Mouse (Mus musculus) lung, embryonic 16.5 days (tissue): ENCODE measurements around the gene Plppr2. TPM values are rescaled to one million over a fixed set of nuclear protein-coding genes. Genes with fewer than 3 reads are reported as not detected.

ENCODE experiments used
- ATAC-seq: fragments of 200-750 bp; cut with Nextera tagmentation; 2 replicates; pipeline ENCODE4 v1.8.0; 2017; ENCODE audit warnings: low read depth, mild to moderate bottlenecking, moderate library complexity
- H3K27ac ChIP-seq: fragments of 300-500 bp; sonication (generic); 2 replicates; pipeline ENCODE4 v1.5.1; 2014; ENCODE audit warnings: mild to moderate bottlenecking, control low read depth, low read length
- H3K27me3 ChIP-seq: fragments of 300-500 bp; sonication (generic); 2 replicates; pipeline ENCODE4 v1.6.1; 2014; ENCODE audit warnings: low read depth, low read length, mixed read lengths; ENCODE audit not compliant: control insufficient read depth, insufficient read depth
- H3K36me3 ChIP-seq: fragments of 300-500 bp; sonication (generic); 2 replicates; pipeline ENCODE4 v1.6.1; 2014; ENCODE audit warnings: low read length; ENCODE audit not compliant: control insufficient read depth, insufficient read depth
- H3K4me1 ChIP-seq: fragments of 300-500 bp; sonication (generic); replicated peaks from 2 replicates; pipeline ENCODE4 v1.6.1; 2014; ENCODE audit warnings: low read length, mixed read lengths; ENCODE audit not compliant: control insufficient read depth, insufficient read depth
- H3K4me2 ChIP-seq: fragments of 300-500 bp; sonication (generic); 2 replicates; pipeline ENCODE4 v1.6.1; 2014; ENCODE audit warnings: low read depth, low read length, control low read depth
- H3K4me3 ChIP-seq: fragments of 300-500 bp; sonication (generic); 2 replicates; pipeline ENCODE4 v1.5.1; 2014; ENCODE audit warnings: mild to moderate bottlenecking, low read length, control low read depth
- H3K9ac ChIP-seq: fragments of 300-500 bp; sonication (generic); 2 replicates; pipeline ENCODE4 v1.6.1; 2014; ENCODE audit warnings: low read length, control low read depth
- H3K9me3 ChIP-seq: fragments of 300-500 bp; sonication (generic); 2 replicates; pipeline ENCODE4 v1.6.1; 2016; ENCODE audit warnings: low read length; ENCODE audit not compliant: control insufficient read depth
- WGBS: fragments of 180-500 bp; shearing (Covaris S2); extraction: QIAGEN DNeasy Blood & Tissue Kit; methylation state at CpG from one replicate; pipeline ENCODE4 v1.1.7; 2014; 5-methylcytosine and 5-hydroxymethylcytosine counted together
- polyA plus RNA-seq: library from polyadenylated mRNA; unstranded; fragments of >200 nt; fragmentation: Nextera tagmentation; extraction: Ambion mirVana; gene quantifications from 2 replicates; pipeline ENCODE4 v1.2.1, GENCODE M21; 2015

The Plppr2 gene
- polyA plus RNA-seq, 1 experiment from 2014 or later = 7.7 TPM

DNA sequence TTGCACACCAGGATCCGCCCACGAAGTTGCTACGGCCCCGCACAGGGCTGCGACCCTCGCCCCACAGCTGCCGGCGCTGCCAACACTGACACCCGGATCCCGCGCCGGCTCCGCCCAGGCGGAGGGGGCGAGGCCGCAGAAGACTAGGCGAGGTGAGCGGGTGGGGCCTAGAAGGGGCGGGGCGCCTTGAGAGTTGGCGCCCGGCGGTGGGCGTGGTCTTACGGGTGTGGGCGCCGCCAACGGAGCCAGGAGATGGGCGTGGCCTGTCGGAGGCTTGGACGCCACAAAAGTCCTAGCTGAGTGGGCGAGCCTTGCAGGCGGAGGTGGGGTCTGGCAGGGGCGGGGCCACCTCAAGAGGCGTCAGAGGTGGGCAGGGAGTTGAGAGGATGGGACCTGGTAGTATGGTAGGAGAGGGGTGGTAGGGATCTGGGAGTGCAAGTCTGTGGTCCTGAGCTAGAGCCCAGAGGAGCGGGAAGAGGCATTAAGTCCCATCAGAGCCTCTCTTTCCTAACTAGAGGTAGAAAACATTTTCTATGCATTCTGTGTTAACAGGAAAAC, 18.7 kb upstream of the Plppr2 start, which contains the start of gene Rab3d:
Rab3d (minus strand) TSS at position 158 of the 558 bp plus-strand sequence.
- peak within 1 kb of the TSS; percentile 68 for H3K9ac ChIP-seq
- H3K4me1 ChIP-seq = peaks cover 13% of the 10 kb centered on the region
- no peaks in the 10 kb centered on the region for H3K36me3 ChIP-seq
- no peaks in the 10 kb centered on the region for H3K9me3 ChIP-seq
- H3K27ac ChIP-seq = peak within 1 kb of the TSS; percentile 51
- peak within 1 kb of the TSS; percentile 98 for H3K4me2 ChIP-seq
- ATAC-seq = peak; percentile 96
- H3K27me3 ChIP-seq = no peaks in the 10 kb centered on the region
- 0% methylated on average over 33 of the region's 36 CpGs for WGBS
- peak within 1 kb of the TSS; percentile 58 for H3K4me3 ChIP-seq

DNA sequence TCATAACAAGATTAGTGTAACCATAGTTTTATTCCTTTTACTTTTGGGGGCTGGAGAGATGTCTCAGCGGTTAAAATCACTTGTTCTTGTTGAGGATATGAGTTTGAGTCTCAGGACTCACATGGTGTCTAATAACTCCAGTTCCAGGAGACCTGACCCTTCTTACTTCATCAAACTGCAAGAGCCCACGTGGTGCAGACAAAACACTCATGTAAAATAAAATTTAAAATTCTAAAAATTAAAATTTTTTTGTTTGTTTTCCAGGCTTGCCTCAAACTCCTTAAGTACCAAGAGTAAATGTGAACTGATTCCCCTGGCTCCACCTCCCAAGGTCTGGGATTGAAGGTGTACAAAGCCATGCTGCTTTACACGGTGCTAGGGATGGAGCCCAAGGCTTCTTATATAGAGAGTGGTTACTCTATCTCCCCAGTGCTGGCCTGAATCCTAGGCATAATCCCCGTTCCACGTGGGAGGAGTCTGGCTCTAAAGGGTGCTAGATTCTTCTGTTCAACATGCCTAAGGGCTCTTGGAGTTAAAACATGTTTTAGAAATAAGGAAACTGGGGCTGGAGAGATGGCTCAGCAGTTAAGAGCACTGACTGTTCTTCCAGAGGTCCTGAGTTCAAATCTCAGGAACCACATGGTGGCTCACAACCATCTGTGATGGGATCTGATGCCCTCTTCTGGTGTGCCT, 18.0 kb upstream of the Plppr2 start:
- Histone ChIP-seq H3K9ac (peak overlapping the region; percentile 68; the same call in 1 of the 2 replicates), H3K27me3 (no peaks in the 10 kb centered on the region), H3K9me3 (no peaks in the 10 kb centered on the region), H3K4me2 (peak overlapping the region; percentile 98), H3K36me3 (no peaks in the 10 kb centered on the region), H3K4me3 (peak overlapping the region; percentile 58), H3K27ac (peak overlapping the region; percentile 51), H3K4me1 (peaks cover 17% of the 10 kb centered on the region)
- WGBS = 17% methylated on average over 5 of the region's 5 CpGs
- ATAC-seq = no peak

DNA sequence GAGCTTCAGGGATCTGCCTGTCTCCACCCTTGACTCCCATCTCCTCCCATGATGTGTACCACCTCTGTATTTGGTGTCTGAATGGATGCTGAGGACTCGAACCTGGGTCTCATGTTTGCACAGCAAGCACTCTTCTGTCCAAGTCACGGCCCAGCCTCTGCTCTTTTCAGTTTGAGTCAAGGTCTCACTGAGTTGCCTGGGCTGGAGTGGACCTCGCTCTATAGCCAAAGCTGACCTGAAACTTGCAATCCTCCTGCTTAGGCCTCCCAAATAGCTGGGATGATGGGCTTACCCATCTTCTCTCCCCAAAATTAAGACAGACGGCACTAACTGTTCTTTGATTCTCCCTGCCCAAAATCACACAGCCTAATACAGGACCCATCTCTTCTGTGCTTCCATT, 13.8 kb upstream of the Plppr2 start:
- ATAC-seq = no peak
- no peaks in the 10 kb centered on the region for H3K36me3 ChIP-seq
- no peak overlapping the region for H3K4me3 ChIP-seq
- H3K9ac ChIP-seq = no peak overlapping the region
- WGBS = 91% methylated on average over 4 of the region's 4 CpGs
- H3K27me3 ChIP-seq = no peaks in the 10 kb centered on the region
- H3K9me3 ChIP-seq = no peaks in the 10 kb centered on the region
- H3K27ac ChIP-seq = peak overlapping the region; percentile 84
- H3K4me1 ChIP-seq = peaks cover 28% of the 10 kb centered on the region
- H3K4me2 ChIP-seq = no peak overlapping the region

DNA sequence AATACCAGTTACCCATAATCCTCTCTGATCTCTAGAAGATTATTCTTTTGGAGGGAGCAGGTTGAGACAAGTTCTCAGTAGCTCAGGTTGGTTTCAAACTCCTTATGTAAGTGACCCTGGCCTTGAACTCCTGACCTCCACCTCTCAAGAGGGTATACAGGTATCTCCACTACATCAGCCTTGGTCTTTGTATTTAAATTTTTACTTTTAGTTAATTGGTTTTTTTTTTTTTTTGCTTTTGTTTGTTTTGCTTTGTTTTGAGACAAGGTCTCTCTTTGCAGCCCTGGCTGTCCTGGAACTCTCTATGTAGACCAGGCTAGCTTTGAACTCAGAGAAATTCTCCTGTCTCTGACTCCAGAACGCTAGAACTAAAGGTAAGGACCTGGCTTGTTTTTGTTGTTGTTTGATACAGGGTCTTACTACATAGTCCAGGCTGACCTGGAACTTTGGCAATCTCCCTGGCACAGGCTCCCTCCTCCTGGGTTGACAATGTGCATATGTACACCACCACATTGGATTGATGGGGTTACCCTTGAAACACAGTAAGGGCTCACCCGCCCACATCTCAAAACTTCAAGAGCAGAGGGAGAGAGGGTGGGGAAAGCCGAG, 13.2 kb upstream of the Plppr2 start:
- peaks cover 24% of the 10 kb centered on the region for H3K4me1 ChIP-seq
- H3K9ac ChIP-seq = no peak overlapping the region
- H3K9me3 ChIP-seq = no peaks in the 10 kb centered on the region
- H3K27ac ChIP-seq = peak overlapping the region; percentile 84
- no peak overlapping the region for H3K4me3 ChIP-seq
- no peaks in the 10 kb centered on the region for H3K36me3 ChIP-seq
- ATAC-seq = no peak
- WGBS = 16% methylated on average over 3 of the region's 3 CpGs
- no peak overlapping the region for H3K4me2 ChIP-seq
- no peaks in the 10 kb centered on the region for H3K27me3 ChIP-seq

DNA sequence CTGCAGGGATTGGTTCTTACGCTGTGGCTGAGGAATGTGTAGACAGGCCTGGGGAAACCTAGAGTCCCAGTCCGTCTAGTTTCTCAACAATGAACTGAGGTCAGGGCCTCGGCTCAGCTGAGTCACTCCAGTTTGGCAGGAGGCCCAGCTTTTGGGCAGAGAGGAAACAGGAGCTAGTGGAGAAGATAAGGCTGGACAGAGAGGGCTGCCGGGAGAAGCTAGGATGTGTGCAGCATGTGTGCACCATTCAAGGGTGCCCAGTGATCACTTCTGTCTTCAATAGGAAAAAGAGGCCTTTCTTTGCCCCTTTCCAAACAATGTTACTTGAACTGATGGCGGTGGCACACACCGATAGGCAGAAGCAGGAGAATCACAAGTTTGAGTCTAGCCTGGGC, 12.7 kb upstream of the Plppr2 start:
- WGBS = 24% methylated on average over 6 of the region's 6 CpGs
- H3K4me2 ChIP-seq = no peak overlapping the region
- ATAC-seq = peak; percentile 90
- peak overlapping the region; percentile 84 for H3K27ac ChIP-seq
- no peaks in the 10 kb centered on the region for H3K27me3 ChIP-seq
- no peak overlapping the region for H3K9ac ChIP-seq
- no peak overlapping the region for H3K4me3 ChIP-seq
- H3K4me1 ChIP-seq = peaks cover 21% of the 10 kb centered on the region
- no peaks in the 10 kb centered on the region for H3K9me3 ChIP-seq
- H3K36me3 ChIP-seq = no peaks in the 10 kb centered on the region

DNA sequence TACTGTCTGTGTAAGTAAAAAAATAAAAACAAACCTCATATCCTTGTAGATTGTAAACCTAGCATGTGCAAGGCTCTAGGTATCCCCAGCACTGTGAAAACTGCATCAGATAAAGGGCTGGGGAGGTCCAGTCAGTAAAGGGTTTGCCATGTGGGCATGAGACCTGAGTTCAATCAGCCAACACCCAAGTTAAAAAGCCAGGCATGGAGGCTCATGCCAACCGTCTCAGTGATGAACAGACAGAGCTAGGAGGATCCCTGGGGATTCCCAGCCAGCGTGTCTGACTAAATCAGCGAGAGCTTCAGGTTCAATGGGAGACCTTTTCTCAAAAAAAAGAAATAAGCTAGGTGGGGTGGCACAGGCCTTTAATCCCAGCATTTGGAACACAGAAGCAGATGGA, 11.8 kb upstream of the Plppr2 start:
- Histone ChIP-seq H3K36me3 (no peaks in the 10 kb centered on the region), H3K9me3 (no peaks in the 10 kb centered on the region), H3K4me1 (peaks cover 21% of the 10 kb centered on the region), H3K4me3 (no peak overlapping the region), H3K9ac (no peak overlapping the region), H3K4me2 (no peak overlapping the region), H3K27me3 (no peaks in the 10 kb centered on the region), H3K27ac (no peak overlapping the region)
- ATAC-seq = no peak
- 86% methylated on average over 3 of the region's 3 CpGs for WGBS

DNA sequence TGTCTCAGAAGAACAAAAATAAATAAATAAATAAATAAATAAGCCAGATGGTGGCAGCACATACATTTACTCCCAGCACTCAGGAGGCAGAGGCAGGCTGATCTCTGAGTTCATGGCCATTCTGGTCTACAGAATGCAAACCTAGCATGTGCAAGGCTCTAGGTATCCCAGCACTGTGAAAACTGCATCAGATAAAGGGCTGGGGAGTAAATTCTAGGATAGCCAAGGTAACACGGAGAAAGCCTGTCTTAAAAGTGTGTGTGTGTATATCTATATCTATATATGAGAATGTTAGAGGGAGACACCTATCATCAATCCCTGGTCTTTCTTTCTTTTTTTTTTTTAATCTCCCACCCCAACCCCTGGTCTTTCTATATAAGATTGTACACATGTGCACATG, 11.3 kb upstream of the Plppr2 start:
- ATAC-seq = no peak
- no peaks in the 10 kb centered on the region for H3K36me3 ChIP-seq
- no peaks in the 10 kb centered on the region for H3K9me3 ChIP-seq
- H3K4me2 ChIP-seq = no peak overlapping the region
- H3K4me3 ChIP-seq = no peak overlapping the region
- H3K9ac ChIP-seq = no peak overlapping the region
- H3K4me1 ChIP-seq = peaks cover 21% of the 10 kb centered on the region
- H3K27ac ChIP-seq = no peak overlapping the region
- WGBS = 94% methylated on average over 1 of the region's 1 CpGs
- no peaks in the 10 kb centered on the region for H3K27me3 ChIP-seq

DNA sequence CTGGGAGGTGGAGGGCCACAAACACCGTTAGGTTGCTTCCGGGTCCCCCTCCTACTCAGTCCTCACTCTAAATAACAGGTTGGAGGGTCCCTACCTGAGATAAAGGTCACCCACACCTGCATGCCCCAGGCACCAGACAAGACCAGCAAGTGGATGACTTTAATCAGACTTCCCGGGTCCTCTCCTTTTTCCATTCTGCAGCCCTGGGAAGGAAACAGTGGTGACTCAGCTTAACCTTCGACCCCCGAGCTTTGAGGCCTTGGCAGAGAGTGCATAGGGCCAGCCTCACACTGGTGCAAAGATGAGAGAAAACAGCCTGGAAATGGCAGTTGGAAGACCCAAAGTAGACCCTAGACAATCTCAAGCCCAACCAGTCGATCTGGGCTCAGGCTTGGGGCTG, 10.7 kb upstream of the Plppr2 start:
- Histone ChIP-seq H3K9me3 (no peaks in the 10 kb centered on the region), H3K27ac (no peak overlapping the region; the same call in 1 of the 2 replicates), H3K36me3 (no peaks in the 10 kb centered on the region), H3K9ac (peak overlapping the region; percentile 78), H3K27me3 (no peaks in the 10 kb centered on the region), H3K4me3 (peak overlapping the region; percentile 69), H3K4me2 (peak overlapping the region; percentile 85), H3K4me1 (peaks cover 21% of the 10 kb centered on the region)
- 71% methylated on average over 6 of the region's 6 CpGs for WGBS
- no peak for ATAC-seq

DNA sequence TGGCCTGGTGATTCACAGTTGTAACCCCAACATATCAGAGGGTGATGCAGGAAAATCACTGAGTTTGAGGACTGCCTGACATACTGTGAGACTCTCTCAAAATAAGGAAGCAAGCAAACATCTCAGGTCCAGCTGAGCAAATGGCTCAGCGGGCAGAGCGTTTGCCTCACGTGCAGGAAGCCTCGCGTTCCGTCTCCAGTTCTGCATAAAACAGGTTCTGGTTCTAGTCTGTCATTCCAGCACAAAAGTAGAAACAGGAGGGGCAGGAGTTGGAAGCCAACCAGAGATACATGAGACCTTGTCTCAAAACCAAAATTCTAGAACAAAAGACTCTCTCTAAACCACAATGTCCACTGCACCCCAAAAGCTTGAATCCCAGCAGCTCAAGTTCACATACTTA, 10.0 kb upstream of the Plppr2 start:
- peak overlapping the region; percentile 69 for H3K4me3 ChIP-seq
- peaks cover 21% of the 10 kb centered on the region for H3K4me1 ChIP-seq
- no peaks in the 10 kb centered on the region for H3K36me3 ChIP-seq
- no peaks in the 10 kb centered on the region for H3K9me3 ChIP-seq
- no peak for ATAC-seq
- H3K9ac ChIP-seq = peak overlapping the region; percentile 78
- 2% methylated on average over 6 of the region's 6 CpGs for WGBS
- peak overlapping the region; percentile 71 for H3K27ac ChIP-seq
- H3K4me2 ChIP-seq = peak overlapping the region; percentile 85
- no peaks in the 10 kb centered on the region for H3K27me3 ChIP-seq
